Mouse (Mus musculus): ENCODE measurements around the gene Vhl. TPM values are rescaled to one million over a fixed set of nuclear protein-coding genes. Genes with fewer than 3 reads are reported as not detected.

Gene Vhl
- total RNA-seq, 4 experiments from 2014 or later: 41.0 to 50.5 (median 47.0) TPM

DNA sequence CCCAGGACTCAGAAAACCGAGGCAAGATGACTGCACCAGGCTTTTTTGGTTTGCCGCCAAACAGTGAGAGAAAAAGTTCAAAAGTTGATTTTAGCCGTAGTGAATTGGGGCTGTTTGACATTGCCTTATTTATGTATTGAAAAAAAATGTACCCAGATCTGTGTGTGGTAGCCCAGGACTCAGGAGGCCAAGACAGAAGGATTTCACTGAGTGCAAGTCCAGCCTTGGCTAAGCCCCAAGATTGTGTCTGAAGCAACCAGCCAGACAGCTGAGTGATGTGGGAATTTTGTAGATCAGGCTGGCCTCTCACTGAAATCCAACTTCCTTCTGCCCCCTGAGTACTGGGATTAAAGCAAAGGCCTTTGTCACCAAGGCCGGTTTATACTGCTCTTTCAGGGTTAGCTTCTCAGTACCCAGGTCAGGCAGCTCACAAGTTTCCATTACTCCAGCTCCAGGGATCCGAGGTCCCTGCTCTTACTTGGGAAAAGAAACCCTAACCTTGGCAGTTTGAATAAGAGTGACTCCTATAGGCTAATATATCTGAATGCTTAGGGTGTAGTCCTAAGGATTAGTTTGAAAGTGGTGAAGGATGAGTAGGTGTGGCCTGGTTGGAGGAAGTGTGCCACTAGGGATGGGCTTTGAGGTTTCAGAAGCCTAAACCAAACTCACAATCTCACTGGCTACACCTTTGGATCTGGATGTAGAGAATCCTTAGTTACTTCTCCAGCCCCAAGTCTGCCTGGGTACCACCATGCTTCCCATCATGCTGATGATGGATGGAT, 1.4 kb downstream of the Vhl start:
- no peak for DNase-seq (ENCODE audit: low spot score in 2 of 2)

DNA sequence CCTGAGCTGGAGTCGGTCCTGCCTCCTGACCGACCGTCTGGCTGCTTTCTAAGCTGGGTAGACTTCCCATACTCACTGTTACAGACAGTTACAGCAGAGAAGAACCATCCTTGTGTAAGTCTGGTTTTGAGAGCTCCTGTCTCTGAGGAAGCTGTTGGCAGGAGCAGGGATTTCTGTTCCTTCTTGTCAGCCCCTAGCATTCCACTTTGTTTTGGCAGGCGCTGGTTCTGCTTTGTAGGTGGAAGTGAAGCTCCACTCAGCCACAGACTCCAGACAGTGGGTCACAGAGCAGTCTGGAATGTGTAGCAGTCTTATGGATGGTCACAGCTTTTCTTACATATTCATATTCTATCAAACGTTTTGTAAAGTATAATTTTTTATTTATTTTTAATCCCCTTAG, 6.6 kb downstream of the Vhl start:
- DNase-seq (ENCODE audit: low spot score in 2 of 2): no peak

DNA sequence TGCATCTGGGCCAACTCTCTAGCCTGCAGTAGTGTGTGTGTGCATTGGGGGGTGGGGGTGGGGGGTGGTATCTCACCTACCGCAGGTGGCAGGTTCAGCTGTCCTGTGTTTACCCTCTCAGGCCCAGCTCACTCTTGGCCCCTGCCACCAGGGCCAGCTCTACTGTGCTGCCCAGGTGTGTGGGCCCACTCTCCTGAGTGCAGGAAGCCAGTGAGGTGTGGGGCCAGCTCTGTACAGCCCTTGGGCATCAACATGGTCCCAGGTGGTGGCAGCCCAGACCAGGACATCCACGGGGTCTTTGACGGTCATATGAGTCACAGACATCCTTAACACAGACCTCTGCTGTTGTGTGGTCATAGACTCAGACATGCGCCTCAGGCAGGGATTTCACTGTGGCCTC, 9.1 kb downstream of the Vhl start:
- no peak for DNase-seq (ENCODE audit: low spot score in 2 of 2)

DNA sequence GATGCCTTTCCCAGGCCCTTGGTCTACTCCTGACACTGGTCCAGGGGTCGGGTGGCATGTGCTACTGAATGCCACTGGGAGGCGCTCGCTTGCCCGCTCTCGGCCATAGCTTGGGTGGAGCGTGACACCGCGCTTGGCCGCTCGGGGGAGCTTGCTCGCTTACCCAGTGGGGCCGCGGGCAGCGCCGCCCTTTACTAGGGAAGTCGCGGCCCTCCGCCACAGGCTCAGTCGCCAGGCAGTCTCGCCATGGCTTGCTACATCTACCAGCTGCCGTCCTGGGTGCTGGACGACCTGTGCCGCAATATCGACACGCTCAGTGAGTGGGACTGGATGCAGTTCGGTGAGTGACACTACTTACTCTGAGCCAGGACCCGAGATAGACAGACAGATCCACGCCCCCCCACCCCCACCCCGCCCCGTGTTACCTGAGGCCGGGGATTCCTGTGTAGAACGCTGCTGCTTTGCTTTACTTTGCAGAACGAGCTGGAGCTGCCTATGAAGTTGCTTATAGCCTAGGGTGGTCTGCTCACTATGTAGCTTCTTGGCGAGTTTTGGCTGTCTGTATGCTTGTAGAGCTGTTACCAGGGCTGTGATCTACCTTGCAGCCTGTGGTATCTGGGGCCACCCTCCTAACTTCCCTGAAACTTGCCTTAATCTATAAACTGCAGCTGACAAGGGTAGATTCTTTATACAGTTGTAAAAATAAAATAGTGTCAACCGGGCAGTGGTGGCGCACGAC, 14.7 kb downstream of the Vhl start, which contains the start of gene Irak2:
Gene Irak2 (plus strand): TSS at position 166 of the 739 bp plus-strand sequence.
- peak; percentile 88 to 93 for DNase-seq (ENCODE audit: low spot score in 2 of 2)

DNA sequence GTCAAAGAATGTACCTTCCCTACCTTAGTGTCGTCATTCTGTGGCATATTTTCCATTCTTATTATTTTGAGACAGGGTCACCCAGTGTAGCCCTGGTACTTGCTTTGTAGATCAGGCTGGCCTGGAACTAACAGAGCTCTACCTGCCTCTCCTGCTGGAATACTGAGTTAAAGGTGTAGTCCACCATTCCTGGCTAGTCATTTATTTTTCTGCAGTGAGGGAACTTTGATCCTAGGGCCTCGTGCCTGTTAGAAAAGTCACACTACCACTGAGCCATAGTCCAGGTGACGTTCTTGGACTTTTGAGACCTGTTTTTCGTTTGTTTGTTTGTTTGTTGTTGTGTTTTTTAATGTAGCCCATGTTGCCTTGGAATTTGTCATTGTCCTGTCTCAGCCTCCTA, 15.4 kb downstream of the Vhl start:
- DNase-seq (ENCODE audit: low spot score in 2 of 2): no peak

DNA sequence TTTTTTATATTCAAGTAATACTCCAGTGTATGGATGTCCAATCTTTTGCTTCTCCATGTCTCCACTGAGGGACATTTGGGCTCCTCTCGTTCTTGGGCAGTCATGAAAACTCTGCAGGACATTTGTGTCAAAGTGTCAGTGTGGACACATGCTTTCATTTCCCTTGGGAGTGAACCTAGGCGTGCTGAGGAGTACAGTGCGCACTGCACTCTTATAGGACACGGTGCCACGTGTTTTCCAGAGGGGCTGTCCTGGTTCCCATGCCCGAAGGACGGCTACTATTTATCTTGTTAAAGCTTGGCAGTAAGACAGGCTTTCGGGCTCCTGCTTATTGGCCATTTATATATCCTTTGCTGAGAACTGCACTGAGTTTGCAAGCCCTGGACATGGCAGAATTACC, 18.8 kb downstream of the Vhl start:
- no peak for DNase-seq (ENCODE audit: low spot score in 2 of 2)

DNA sequence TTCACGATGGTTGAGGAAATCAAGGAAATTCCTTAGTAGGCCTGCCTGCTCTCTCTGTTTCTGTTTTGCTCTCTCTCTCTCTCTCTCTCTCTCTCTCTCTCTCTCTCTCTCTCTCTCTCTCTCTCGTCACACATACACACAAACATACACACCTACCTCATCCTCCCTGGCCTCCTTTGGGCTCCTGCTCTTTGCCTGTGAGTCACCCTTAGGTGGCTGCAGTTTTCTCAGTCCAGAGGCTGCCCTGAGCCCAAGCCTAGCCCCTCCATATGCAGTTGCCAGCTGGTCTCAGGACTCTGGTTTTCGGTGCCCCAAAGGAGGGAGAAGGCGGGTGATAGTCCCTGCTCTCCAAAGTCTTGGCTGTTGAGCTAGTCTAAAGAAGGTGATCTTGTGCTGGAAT, 19.3 kb downstream of the Vhl start:
- DNase-seq (ENCODE audit: low spot score in 2 of 2): no peak

DNA sequence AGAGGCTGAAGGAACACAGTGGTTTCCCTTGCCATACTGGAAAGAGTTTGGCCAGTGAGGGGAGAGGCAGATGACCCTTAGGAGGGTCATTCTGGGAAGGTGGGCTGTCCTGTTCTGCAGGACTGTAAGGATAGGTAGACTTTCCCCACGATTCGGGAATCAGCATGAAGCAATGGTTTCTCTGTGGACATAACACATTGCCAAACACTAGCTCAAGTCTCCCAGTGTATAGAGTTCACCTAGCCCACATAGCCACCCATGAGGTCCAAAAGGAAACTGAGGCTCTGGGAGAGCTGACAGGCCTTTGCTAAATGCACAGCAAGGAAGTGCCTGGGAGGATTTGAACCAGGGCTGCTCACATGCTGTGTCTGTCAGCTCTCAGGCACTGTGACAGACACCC, 20.2 kb downstream of the Vhl start:
- no peak for DNase-seq (ENCODE audit: low spot score in 2 of 2)

DNA sequence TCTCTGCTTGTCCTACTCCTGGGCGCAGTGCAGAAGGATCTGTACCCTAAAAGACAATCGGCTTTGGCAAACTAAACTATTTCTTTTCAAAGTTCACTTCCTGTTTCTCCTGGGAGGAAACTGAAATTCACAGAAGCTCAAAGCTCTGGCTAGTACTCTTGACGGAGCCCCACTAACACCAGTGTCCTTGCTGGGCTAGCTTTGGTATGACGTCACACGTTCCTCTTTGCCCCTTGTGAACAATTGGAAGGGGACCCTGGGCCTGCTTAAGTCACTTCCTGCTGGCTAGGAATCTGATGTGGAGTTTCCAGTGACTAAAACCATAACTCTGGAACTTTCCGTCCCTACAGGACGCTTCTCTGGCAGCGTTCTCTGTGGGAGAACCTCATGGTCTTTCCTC, 21.0 kb downstream of the Vhl start:
- no peak for DNase-seq (ENCODE audit: low spot score in 2 of 2)

DNA sequence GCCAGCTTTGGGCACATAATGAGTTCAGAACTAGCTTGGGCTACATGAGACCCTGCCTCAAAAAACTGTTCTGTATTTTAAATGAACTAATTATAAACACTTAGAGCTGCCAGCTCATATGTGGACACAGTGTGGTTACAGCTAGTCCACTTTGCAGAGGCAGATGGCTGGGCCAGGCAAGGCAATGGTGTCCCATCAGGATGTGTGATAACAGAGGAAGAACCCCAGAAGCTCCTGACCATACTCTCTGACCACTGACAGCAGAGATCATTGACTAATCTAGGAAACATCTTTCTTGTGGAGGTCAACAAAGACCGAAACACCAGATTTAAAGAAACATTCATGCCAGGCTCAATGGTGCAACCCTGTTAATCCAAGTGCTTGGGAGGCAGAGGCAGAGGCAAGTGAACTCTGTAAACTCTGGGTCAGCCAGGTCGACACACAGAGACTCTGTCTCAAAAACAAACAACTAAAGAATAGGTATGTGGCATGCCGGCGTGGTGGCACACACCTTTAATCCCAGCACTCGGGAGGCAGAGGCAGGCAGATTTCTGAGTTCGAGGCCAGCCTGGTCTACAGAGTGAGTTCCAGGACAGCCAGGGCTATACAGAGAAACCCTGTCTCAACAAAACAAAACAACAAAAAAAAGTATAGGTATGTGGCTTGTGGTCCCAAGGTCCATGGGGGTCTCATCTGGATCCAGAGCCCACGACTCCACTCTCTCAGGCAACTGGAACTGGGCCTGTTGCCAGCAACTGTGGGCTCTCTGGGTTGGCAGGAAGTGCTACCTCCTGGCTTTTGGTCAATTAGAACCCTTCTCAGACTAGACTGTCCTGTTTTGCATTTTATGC, 25.8 kb downstream of the Vhl start:
- no peak for DNase-seq (ENCODE audit: low spot score in 2 of 2)

DNA sequence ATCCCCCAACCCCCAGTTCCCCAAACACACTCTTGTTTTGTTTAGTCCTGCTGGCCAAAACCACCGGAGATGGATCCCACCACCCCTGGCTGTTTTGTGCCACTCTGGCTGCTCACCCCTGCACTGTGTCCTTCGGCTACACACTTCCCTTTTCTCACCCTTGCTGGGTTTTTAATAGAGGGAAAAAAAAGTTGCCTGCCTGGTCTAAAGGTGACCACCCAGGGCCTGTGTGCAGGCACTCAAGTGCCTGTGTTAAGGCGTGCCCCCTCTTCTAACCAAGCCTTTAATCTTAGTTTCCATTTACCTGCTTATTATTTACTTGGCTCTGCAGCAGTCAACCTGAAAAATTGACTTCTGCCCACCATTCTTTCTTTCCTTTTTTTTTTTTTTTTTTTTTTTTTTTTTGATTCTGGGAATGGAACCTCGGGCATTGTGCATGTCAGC, 26.5 kb downstream of the Vhl start:
- no peak for DNase-seq (ENCODE audit: low spot score in 2 of 2)

DNA sequence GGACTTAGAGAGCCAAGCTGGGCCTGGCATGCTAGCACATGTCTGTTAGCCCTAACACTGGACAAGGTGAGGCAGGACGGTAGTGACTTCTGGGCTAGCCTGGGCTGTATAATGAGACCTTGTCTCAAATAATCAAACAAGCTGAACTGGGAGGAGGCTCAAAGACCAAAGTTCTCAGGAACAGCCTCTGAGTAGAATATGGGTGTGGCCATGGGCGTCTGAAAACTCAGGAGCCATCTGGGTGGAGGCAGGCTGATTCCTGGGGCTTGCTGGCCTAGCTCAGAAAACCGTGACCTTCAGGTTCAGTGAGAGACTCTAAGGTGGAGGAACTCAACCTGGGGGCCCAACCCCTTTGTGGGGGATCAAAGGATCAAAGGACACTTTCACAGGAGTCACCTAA, 27.9 kb downstream of the Vhl start:
- no peak for DNase-seq (ENCODE audit: low spot score in 2 of 2)

DNA sequence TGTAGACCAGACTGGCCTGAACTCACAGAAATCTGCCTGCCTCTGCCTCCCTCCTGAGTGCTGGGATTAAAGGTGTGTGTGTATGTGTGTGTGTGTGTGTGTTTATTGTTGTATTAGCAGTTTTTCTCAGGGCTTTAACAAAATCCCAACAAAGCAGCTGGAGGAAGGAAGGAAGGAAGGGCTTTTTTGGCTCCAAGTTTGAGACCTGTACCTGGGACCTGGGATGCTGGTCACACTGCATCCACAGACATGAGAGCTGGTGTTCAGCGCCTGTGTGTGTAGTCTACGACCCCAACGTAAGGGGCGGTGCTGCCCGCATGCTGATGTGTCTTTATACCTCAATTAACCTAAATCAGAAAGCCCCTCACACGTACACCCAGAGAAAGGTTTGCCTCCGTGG, 29.8 kb downstream of the Vhl start:
- DNase-seq (ENCODE audit: low spot score in 2 of 2): no peak

DNA sequence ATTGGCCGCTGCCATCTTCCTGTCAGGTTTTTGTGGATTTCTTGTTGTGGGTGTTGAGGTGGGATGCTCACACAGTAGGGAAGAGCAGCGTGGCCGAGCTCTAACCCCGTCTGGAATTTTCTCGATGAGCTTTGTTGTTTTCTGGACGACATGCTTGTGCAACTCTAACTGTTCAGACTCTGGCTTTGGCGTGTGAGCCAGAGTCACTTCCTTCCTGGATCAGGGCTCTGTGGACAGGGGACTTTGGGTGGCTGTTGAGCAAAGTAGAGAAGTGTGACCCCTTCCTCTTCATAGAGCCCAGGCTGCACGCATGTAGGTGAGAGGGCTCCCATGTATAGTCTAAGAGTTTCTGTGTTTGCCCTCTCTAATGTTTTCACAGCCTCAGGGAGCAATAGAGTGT, 30.3 kb downstream of the Vhl start:
- no peak for DNase-seq (ENCODE audit: low spot score in 2 of 2)

DNA sequence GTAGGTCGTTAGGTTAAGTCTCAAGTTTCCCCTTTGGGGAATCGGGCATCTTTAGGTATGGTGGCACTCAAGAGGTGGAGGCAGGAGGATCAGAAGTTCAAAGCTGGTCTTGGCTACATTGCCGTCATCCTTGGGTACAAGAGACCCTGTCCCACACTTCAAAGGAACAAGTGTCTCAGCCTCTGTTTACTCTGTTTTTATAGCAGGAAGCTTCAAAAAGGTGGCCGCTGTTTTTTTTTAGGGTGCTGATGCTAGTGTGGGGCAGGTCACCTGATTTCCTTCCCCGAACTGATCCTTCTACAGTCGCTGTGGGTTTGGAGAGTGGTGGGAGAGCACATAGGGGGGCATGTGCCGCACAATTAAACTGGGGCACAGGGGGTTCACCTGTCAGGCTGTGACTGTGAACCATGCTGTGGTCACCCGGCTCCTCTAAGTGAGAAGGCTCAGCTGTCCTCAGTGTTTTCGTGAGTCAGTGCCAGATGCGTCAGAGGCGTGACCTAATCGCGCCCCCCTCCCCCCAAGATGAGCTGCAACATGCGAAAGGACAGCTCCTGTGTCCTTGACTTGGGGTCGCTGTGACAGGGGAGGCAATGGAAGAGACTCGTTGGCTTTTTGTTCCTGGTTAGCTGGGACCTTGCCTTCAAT, 31.1 kb downstream of the Vhl start:
- DNase-seq (ENCODE audit: low spot score in 2 of 2): no peak

DNA sequence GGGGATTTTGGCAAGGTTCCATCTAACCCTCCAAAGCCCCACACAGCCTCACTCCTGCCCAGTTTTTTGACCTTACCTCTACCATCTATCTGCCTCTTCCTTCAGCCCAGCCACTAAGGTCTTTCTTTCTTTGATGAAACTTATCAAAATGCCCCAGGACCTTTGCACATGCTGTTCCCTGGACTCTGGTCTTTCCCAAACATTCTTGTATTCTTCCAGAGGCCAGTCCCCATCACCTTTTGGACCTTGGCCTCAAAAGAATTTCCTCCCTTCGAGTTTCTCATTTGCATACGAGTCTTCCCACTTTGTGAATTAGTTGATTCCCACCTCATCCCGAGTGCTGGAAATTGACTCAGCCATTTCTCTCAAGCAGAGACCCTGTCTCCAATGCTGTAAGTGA, 31.7 kb downstream of the Vhl start:
- DNase-seq (ENCODE audit: low spot score in 2 of 2): no peak

DNA sequence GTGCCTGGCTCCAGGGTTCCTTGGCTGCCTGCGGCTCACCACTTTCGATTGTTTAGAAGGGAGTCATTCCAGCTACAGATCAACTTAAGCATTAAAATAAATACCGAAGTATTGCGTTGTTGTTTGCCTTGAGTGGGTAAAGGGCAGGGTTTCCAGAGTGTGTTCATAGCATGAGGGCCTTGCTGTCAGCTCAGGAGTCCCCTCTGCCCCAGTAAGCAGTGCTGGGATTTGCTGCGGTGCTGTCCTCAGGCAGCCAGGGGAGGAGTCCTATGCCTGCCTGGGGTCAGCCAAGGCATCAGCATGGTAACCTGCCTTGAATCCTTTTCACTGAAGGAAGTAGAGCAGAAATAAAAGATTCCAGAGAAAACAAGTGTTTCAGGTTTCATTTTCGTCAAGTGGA, 33.1 kb downstream of the Vhl start:
- no peak for DNase-seq (ENCODE audit: low spot score in 2 of 2)

DNA sequence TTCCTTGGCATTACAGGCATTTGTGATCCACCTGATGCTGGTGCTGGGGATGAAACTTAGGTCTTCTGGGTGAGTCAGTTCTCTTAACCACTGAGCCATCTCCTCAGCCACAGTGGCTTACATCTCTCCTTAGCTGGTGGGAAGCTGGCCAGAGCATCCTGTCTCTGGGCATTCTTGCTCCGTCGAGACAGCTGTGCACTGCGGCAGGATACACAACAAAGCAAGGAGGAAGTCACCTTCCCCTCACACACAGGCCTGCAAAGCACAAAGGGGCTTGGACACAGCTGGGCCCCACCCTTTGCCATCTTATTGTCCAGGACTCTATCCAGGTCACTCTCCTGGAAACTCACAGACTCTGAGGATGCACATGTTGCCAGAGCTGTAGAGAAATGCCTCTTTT, 34.5 kb downstream of the Vhl start:
- no peak for DNase-seq (ENCODE audit: low spot score in 2 of 2)

DNA sequence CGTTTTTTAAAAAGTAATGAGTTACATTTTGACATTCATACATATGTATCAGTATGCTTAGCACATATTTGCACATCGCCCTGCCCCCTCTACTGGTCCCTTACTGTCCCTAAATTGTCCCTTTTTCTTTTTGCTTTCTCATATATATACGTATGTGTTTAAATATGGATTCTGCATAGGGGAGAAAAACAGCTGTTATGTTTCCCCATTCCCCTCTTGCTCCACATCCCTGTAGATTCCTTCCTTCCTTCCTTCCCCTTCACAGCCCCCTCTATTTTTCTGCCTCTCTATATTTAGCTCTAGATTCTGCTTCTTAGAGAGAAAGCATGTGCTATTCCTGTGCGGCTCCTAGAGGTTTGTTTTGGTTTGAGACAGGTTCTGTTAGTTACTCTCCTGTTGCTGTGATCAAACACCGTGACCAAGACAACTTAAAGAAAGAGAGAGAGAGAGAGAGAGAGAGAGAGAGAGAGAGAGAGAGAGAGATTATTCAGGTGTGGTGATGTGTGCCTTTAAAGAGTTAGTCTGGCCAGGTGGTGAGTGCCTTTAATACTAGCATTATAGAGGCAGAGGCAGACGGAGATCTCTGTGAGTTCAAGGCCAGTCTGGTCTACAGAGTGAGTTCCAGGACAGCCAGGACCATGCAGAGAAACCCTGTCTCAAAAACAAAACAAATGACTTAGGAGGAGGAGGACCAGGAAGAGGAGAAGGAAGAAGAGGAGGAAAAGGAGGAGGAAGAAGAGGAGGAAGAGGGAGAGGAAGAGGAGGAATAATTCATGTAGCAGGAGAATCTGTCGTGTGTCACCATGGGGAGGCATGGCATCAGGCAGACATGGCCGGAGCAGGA, 36.1 kb downstream of the Vhl start:
- DNase-seq (ENCODE audit: low spot score in 2 of 2): no peak

DNA sequence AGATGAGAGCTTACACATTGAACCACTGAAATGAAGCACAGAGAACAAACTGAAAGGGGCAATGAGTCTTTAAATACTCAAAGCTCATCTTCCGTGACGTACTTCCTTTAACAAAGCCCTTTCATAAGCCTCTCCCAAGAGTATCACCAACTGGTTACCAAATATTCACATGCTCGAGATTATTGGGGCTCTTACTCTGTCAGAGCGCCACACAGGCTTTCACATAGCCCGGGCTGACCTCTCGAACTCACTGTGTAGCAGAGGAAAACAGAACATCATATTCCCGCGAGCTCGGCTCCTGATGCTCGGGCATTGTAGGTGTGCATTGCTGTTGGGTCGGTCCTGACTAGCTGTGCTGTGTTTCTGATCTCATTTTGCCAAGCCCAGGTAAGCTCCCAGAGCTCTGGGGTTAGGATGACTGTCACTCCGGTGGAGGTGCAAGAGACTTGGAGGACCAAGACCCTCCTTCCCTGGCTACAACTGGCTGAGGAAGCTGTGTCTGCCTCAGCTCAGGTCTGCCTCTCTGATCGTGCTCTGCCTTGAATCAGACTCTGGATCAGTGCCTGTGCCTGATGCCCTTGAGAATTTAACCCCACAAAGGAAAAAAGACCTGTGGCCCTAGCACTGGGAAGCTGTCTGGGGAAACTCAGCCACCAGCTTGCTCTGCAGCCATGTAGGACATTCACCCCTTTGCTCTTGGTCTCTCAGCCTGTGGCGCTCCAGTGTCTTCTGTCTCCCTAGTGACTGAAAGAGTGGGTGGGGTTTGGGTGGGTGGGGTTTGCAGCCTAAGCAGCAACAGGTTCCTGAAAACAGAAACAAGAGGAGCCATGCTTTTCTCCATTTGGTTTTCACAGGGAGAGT, 37.0 kb downstream of the Vhl start:
- no peak for DNase-seq (ENCODE audit: low spot score in 2 of 2)
